Mouse (Mus musculus): Measurements from ENCODE around the gene Lypla2.

Lypla2 gene

DNA sequence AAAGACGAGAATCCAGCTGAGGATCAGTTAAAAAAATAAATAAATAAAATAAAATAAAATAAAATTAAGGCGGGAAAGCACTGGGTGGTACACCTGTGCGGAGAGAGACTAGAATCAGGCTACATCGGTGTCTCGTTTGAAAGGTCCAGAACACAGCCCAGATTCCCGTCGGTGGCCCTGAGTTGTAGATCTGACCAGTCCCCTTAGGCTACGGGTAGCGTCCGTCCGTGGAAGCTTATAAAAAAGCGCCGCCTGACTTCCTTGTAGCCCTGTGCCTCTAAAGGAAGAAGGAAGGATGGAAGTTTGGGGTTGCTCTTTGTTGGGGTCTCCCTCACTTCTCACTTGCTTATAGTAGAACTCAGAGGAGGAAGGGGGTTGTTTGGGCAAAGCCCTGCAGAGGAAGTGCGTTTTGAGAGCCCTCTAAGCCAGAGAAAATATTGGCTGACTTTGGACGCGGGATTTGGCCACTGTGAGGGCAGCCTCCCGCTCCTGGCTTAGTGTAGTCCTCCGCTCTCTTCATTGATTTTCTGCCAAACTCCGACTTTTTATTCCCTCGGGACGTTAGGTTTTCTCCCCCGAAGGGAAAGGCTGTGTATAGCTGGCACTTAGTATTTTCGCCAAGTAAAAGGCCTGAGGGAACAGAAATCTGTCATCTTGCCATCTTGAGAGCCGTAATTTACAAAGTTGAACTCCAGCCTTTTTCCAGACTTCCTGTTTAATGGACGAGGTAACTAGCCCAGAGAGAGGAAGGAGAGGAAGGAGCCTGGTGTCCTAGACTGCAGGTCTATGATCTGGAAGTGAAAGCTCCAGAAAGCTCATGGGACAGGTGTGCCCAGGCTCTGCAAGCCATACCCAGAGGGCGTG, 50.9 kb downstream of the Lypla2 start:
- DNase-seq (ENCODE audit: low read depth, low spot score) = no peak

DNA sequence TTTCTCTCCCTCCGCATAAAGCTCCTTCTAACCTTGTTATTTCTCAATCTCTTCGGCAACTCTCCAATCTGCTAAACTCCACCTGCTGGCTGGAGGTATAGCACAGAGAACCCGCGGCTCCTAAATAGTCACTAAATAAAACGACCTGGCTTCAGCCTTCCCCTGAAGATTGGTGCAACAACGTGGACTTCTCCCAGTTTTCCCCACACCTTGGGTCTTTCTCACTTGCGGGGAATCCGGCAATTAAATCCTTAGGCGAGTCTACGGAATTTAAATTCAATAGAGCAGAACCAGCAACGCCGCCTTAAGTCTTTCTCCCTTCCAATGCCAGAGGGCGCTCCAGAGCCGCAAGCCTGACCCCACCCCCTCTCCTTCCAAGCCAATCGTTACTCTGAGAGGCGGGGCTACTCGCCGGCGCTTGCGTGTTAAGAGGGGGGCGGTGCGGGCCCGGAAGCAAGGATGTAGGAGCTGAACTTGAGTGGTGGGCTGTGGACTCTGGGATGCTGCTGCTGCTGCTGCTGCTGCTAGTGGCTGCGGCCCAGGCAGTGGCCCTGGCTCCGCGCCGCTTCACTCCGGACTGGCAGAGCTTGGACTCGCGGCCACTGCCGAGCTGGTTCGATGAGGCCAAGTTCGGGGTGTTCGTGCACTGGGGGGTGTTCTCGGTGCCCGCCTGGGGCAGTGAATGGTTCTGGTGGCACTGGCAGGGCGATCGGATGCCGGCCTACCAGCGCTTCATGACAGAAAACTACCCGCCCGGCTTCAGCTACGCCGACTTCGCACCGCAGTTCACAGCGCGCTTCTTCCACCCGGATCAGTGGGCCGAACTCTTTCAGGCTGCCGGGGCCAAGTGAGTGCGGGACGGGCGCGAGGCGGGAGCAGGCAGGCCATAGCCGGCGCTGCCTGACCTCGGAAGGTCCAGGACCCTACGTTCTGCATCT, 51.9 kb downstream of the Lypla2 start, which contains the start of gene Fuca1:
Gene Fuca1 (plus strand): TSS at position 432 of the 938 bp plus-strand sequence.
- peak; percentile 95 for DNase-seq (ENCODE audit: low read depth, low spot score)

DNA sequence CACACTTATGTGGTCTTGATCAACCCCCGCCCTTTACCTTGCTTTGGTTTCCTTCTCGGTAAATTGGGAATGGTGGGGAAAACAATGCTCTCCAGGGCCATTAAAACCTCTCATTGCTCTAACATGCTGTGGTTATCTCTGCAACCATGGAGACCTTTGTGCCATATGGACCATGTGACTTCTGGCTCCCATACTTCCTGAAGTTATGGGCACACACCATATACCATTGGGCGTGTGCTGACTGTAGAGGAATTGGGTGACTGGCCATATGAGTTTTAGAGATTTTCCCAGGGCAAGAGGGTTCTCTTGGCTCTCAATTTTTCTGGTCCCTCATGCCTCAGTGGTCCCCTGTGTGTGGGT, 53.2 kb downstream of the Lypla2 start:
- no peak for DNase-seq (ENCODE audit: low read depth, low spot score)

DNA sequence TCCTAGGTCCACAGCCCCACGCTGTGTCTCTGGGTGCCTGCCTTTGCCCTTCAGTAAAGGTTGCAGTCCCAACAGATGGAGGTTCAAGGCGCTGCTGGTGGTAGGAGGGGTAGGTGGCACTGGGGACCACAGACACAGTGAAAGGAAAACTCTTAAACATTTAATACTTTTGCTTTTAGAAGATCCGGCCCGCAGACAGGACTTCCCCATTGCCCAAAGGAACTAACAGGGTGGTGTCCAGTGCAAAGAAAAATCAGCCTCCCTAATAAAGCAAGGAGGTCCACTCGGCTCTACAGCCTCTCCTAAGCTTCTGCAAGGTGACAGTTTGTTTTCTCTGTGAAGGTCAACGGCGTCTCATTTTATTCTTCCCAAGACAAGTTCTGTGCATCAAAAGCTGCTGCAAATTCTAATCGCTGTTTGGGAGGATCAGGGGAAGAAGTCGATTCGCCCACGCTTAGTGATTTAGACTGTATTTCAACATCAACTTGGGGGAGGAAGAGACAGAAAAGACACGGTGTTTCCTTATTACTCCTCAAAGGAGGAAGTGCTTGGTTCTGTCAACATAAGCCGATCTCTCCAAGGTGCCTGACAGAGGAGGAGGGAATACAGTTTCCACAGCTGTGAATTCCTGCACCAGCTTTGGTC, 53.7 kb downstream of the Lypla2 start:
- DNase-seq (ENCODE audit: low read depth, low spot score) = no peak

All from retina, postnatal 7 days (tissue).